Mouse (Mus musculus) liver, postnatal 0 days (tissue): ENCODE data around the gene Nipal4. TPM values are rescaled to one million over a fixed set of nuclear protein-coding genes. Genes with fewer than 3 reads are reported as not detected.

Source experiments
- ATAC-seq: fragments of 200-750 bp; cut with Nextera tagmentation; 2 replicates; pipeline ENCODE4 v1.8.0; 2017; ENCODE audit warnings: mild to moderate bottlenecking, moderate library complexity
- DNase-seq: peaks from one replicate; pipeline ENCODE4 v3.0.0-alpha.2; 2016
- H3K27ac ChIP-seq: fragments of 300-500 bp; sonication (generic); 2 replicates; pipeline ENCODE4 v1.5.1; 2014; ENCODE audit warnings: antibody characterized with exemption, moderate library complexity, mild to moderate bottlenecking, low read depth
- H3K27me3 ChIP-seq: fragments of 300-500 bp; sonication (generic); 2 replicates; pipeline ENCODE4 v1.6.1; 2014; ENCODE audit warnings: low read length, control low read depth, mixed read lengths; ENCODE audit not compliant: insufficient read depth
- H3K36me3 ChIP-seq: fragments of 300-500 bp; sonication (generic); replicated peaks from 2 replicates; pipeline ENCODE4 v1.6.1; 2014; ENCODE audit warnings: mild to moderate bottlenecking, control low read depth, low read length, moderate library complexity, mixed read lengths; ENCODE audit not compliant: insufficient read depth
- H3K4me1 ChIP-seq: fragments of 300-500 bp; sonication (generic); 2 replicates; pipeline ENCODE4 v1.6.1; 2014; ENCODE audit warnings: antibody characterized with exemption, mild to moderate bottlenecking, control low read depth; ENCODE audit not compliant: insufficient read depth
- H3K4me2 ChIP-seq: fragments of 300-500 bp; sonication (generic); 2 replicates; pipeline ENCODE4 v1.6.1; 2014; ENCODE audit warnings: low read depth, mild to moderate bottlenecking, low read length, moderate library complexity, mixed read lengths
- H3K4me3 ChIP-seq: fragments of 300-500 bp; sonication (generic); 2 replicates; pipeline ENCODE4 v1.5.1; 2014; ENCODE audit warnings: low read depth, low read length
- H3K9ac ChIP-seq: fragments of 300-500 bp; sonication (generic); replicated peaks from 2 replicates; pipeline ENCODE4 v1.6.1; 2014; ENCODE audit warnings: mild to moderate bottlenecking, moderate library complexity
- H3K9me3 ChIP-seq: fragments of 300-500 bp; sonication (generic); 2 replicates; pipeline ENCODE4 v1.6.1; 2016; ENCODE audit warnings: mild to moderate bottlenecking, control low read depth, low read length, mixed read lengths
- CTCF ChIP-seq: sonication (generic); IDR thresholded peaks from 2 replicates; pipeline ENCODE4 v1.5.1; 2016; ENCODE audit warnings: antibody characterized with exemption, low read depth
- EP300 ChIP-seq: IDR thresholded peaks from 2 replicates; pipeline ENCODE4 v1.6.1; 2016; ENCODE audit warnings: antibody characterized with exemption, low read depth, mild to moderate bottlenecking
- WGBS: fragments of 180-500 bp; shearing (Covaris S2); extraction: QIAGEN DNeasy Blood & Tissue Kit; methylation state at CpG from one replicate; pipeline ENCODE4 v1.1.7; 2014; ENCODE audit not compliant: insufficient replicate concordance; 5-methylcytosine and 5-hydroxymethylcytosine counted together
- polyA plus RNA-seq: library from polyadenylated mRNA; unstranded; fragments of >200 nt; fragmentation: Nextera tagmentation; extraction: Ambion mirVana; gene quantifications from 2 replicates; pipeline ENCODE4 v1.2.1, GENCODE M21; 2015

The Nipal4 gene
- polyA plus RNA-seq, 1 experiment from 2014 or later, result not detected

DNA sequence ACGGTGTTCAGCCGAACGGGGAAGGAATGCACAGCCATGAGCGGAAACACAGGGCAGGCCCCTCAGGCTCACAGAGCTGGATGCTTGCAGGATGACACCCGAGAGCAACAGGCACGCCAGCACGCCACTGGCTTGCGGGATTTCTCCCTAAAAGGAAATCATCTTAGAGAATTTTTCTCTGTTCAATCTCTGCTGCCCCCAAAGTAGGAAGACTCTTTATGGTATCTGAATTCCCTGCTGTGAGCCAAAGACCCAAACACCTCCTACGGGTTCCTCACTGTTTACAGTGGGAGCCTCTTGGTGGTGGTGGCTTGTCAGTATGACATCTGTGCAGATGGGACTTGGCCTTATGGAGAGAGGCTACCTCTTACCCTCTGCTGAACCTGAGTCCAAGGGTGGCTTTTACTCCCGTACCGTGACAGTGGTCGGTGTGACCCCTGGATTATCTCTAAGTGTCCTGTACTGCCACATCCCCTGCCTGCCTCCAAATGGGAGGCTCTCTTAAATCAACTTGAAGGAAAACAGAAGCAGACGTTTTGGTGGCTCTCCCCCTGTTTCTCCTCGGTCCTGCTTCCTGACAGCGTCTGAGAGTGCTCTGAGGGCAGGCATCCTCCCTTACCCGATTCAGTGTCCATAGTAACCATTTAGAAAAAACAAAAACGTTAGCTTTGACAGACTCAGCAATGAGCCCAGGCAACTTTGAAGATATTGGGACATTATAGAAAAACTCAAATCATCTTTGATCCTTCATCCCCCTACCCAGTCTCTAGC is 39.5 kb upstream of the Nipal4 start:
- H3K36me3 ChIP-seq, result peaks cover under 1% of the 10 kb centered on the region
- H3K4me3 ChIP-seq, result no peak overlapping the region
- no peaks in the 10 kb centered on the region for H3K27me3 ChIP-seq
- no peak overlapping the region for H3K4me2 ChIP-seq
- H3K27ac ChIP-seq, result no peak overlapping the region
- no peak for TF ChIP-seq EP300
- no peak overlapping the region for H3K9ac ChIP-seq
- no peaks in the 10 kb centered on the region for H3K9me3 ChIP-seq
- ATAC-seq (no peak), DNase-seq (no peak)
- no peaks in the 10 kb centered on the region for H3K4me1 ChIP-seq
- WGBS, result 69% methylated on average over 17 of the region's 17 CpGs

DNA sequence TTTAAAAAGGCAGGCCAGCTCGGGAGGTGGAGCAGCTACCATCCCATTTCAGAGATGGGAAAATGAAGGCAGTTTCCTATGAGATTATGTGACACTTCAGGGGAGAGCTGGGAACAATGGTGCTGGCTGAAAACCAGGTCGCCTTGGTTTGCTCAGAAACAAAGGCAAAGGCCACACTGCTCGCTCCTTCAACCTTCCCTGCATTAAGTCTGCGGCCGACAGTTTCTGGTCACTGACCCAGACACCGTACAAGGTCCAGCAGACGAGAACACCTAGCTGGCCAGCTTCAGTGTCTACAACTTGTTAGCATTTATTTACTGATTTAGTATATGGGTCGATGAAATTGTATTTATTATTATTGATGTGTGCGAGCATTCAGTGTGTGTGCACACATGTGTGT is 38.5 kb upstream of the Nipal4 start:
- Histone ChIP-seq H3K36me3 (peaks cover 8% of the 10 kb centered on the region), H3K27ac (no peak overlapping the region), H3K9ac (no peak overlapping the region), H3K4me3 (no peak overlapping the region), H3K4me2 (no peak overlapping the region), H3K4me1 (no peaks in the 10 kb centered on the region), H3K9me3 (no peaks in the 10 kb centered on the region), H3K27me3 (no peaks in the 10 kb centered on the region)
- WGBS, result 82% methylated on average over 9 of the region's 9 CpGs
- DNase-seq (no peak), ATAC-seq (no peak)
- TF ChIP-seq CTCF (no peak), EP300 (no peak)

DNA sequence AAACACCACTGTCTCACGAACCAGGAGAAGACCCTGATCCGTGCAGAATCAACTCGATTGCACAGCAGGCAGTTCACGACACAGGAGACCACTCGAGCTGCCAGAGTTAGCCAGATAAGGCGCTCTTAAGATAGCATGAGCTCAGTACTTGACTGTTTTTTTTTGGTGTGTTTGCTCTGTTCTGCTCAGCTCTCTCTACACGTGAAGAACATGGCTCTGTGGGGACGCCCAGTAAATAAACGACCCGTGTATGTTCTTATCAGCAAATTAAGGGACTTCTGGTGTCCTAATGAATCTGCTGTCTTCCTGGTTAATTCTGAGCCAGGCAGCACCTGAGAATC is 36.2 kb upstream of the Nipal4 start:
- Histone ChIP-seq H3K27ac (no peak overlapping the region), H3K9ac (no peak overlapping the region), H3K4me3 (no peak overlapping the region), H3K27me3 (no peaks in the 10 kb centered on the region), H3K4me2 (no peak overlapping the region), H3K9me3 (no peaks in the 10 kb centered on the region), H3K4me1 (no peaks in the 10 kb centered on the region), H3K36me3 (peaks cover 14% of the 10 kb centered on the region)
- TF ChIP-seq EP300 (no peak), CTCF (no peak)
- ATAC-seq (no peak), DNase-seq (no peak)
- WGBS, result 46% methylated on average over 10 of the region's 10 CpGs

DNA sequence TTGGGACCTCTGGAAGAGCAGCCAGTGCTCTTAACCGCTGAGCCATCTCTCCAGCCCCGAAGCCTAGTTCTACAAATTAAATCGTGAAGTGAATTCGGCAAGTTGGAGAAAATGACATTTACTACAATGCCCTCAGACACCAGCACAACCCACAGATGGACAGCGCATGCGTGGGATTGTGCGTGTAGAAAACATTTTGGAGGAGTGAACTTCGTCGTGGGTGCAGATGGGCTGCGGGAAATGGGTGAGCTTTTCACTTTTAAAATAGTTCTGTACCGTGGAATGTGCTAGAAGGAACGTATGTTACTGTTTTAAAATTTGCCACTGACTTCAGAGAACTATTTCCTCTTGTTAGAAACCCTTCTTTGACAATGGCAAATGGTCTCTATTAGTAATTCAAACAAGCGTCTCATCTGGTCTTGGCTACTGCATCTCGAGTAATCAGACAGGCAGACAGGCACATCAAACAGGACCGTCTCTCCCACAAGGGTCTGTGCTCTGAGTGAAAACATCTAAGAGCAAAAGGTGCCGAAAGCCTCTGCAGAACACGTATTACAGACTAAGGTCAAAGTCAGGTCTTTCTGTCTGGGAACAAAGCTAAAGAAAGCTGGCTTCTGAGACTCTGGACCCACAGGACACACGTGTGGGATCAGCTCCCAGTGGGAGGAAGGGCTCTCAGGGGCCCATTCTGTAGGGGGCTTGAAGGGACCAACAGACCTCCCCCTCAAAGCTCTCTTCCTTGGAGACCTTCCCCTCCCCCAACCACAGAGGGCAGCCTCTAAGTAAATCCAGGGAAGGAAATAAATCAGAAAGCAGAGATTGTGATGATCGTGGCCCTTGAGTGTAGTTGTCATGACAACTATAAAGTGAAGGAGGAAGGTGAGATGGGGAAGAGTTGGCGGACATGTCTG is 35.6 kb upstream of the Nipal4 start:
- ATAC-seq (no peak), DNase-seq (no peak)
- Histone ChIP-seq H3K4me1 (no peaks in the 10 kb centered on the region), H3K27ac (no peak overlapping the region), H3K9ac (no peak overlapping the region), H3K4me2 (no peak overlapping the region), H3K4me3 (no peak overlapping the region), H3K36me3 (peaks cover 14% of the 10 kb centered on the region; the same call in 1 of the 2 replicates), H3K9me3 (no peaks in the 10 kb centered on the region), H3K27me3 (no peaks in the 10 kb centered on the region)
- TF ChIP-seq CTCF, result no peak
- TF ChIP-seq EP300, result no peak
- 72% methylated on average over 20 of the region's 20 CpGs for WGBS

DNA sequence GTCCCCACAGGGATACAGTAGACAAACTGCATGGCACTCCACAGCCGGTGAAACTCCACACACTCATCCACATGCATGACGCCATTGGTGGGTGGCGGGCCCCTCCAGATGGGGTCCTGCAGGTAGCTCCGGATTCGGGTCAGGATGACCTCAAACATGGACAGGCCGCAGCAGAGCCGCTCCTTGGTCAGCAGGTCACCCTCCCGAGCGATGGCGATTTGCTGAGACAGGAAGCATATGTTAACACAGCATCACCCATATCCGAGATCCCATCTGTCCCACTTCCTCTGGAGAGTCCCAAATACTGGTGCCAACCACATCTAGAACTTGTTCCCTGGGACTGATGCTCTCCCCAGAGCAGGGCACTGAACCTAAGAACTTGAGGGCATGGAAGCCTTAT is 34.4 kb upstream of the Nipal4 start:
- TF ChIP-seq EP300 (no peak), CTCF (no peak)
- no peak overlapping the region for H3K4me2 ChIP-seq
- no peaks in the 10 kb centered on the region for H3K27me3 ChIP-seq
- no peak overlapping the region for H3K27ac ChIP-seq
- no peaks in the 10 kb centered on the region for H3K9me3 ChIP-seq
- no peak for ATAC-seq
- no peak overlapping the region for H3K4me3 ChIP-seq
- peaks cover 17% of the 10 kb centered on the region for H3K36me3 ChIP-seq
- DNase-seq, result no peak
- no peaks in the 10 kb centered on the region for H3K4me1 ChIP-seq
- WGBS, result 84% methylated on average over 11 of the region's 11 CpGs
- no peak overlapping the region for H3K9ac ChIP-seq

DNA sequence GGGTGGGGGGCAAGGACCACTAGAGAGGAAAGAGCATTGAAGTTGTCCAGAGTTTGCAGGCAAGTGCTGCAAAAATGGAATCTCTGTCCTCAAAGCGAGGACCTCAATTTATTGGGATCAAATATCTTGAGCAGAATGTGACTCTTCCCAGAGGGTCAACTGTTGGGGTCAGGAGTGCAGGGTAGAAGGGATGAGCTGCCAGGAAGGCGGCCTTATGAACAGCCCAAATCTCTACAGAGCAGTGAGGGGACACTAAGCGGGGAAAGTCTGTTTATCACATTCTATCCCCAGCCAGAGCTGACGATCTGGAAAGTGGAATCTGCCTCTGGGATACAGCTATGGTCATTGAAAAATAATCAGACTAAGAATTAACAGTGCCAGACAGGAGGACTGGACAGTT is 27.9 kb upstream of the Nipal4 start:
- DNase-seq, result no peak
- H3K36me3 ChIP-seq, result peaks cover 9% of the 10 kb centered on the region; the same call in 1 of the 2 replicates
- no peak overlapping the region for H3K27ac ChIP-seq
- H3K27me3 ChIP-seq, result no peaks in the 10 kb centered on the region
- TF ChIP-seq CTCF (no peak), EP300 (no peak)
- ATAC-seq, result no peak
- no peaks in the 10 kb centered on the region for H3K9me3 ChIP-seq
- no peaks in the 10 kb centered on the region for H3K4me1 ChIP-seq
- H3K4me3 ChIP-seq, result no peak overlapping the region
- no peak overlapping the region for H3K9ac ChIP-seq
- WGBS, result 63% methylated on average over 4 of the region's 4 CpGs
- H3K4me2 ChIP-seq, result no peak overlapping the region
